Mouse (Mus musculus) frontal cortex, adult 2 months (tissue): ENCODE measurements around the gene Dnaaf2. TPM values are rescaled to one million over a fixed set of nuclear protein-coding genes. Genes with fewer than 3 reads are reported as not detected.
A peak's percentile ranks its signal among the peaks of the same experiment; 100 is the strongest.

Source experiments
- DNase-seq, 2 experiments: peaks; one replicate each; pipeline ENCODE4 v3.0.0; 2022; ENCODE audit warnings: low spot score in 1 of 2; ENCODE audit errors: extremely low spot score in 1 of 2
- polyA plus RNA-seq: library from polyadenylated mRNA; depleted of rRNA; stranded (reverse); fragments of >200 nt; gene quantifications from 2 replicates; pipeline ENCODE4 v1.2.3, GENCODE M21; 2012

Dnaaf2 gene
- polyA plus RNA-seq, 1 experiment, result 2.2 TPM

- DNase-seq, result no peak
Measured at GRCm38 (mm10) chr12:69198985-69199384, 756 bp upstream of the Dnaaf2 start.

- DNase-seq, result peak in 1 of 2 experiments; percentile 28
Measured at GRCm38 (mm10) chr12:69197378-69198163, 658 bp downstream of the Dnaaf2 start.

GRCm38 (mm10) chr12:69196444-69197377, 1.5 kb downstream of the Dnaaf2 start, which contains the start of gene Gm49383:
TSS of gene Gm49383 (minus strand) at chr12:69197104.
- DNase-seq, result peak; percentile 22 to 69

GRCm38 (mm10) chr12:69192637-69193036, 5.6 kb downstream of the Dnaaf2 start:
- no peak for DNase-seq

- DNase-seq, result no peak
Measured at GRCm38 (mm10) chr12:69191396-69191795, 6.8 kb downstream of the Dnaaf2 start.

GRCm38 (mm10) chr12:69190522-69190921, 7.7 kb downstream of the Dnaaf2 start:
- DNase-seq, result no peak

GRCm38 (mm10) chr12:69190074-69190473, 8.2 kb downstream of the Dnaaf2 start:
- DNase-seq, result no peak

GRCm38 (mm10) chr12:69186811-69187471, 11.3 kb downstream of the Dnaaf2 start:
- no peak for DNase-seq

- DNase-seq, result no peak
Measured at GRCm38 (mm10) chr12:69185371-69185770, 12.9 kb downstream of the Dnaaf2 start.

GRCm38 (mm10) chr12:69184342-69185295, 13.6 kb downstream of the Dnaaf2 start:
- DNase-seq, result peak; percentile 19 to 44

GRCm38 (mm10) chr12:69183583-69184308, 14.5 kb downstream of the Dnaaf2 start, which contains the start of the genes Rpl36al and Mgat2:
TSS of gene Rpl36al (minus strand) at chr12:69184083.
TSS of gene Mgat2 (plus strand) at chr12:69184157.
- peak; percentile 93 to 99 for DNase-seq

- DNase-seq, result no peak
Measured at GRCm38 (mm10) chr12:69181800-69182199, 16.4 kb downstream of the Dnaaf2 start.

- no peak for DNase-seq
Measured at GRCm38 (mm10) chr12:69179371-69179770, 18.9 kb downstream of the Dnaaf2 start.

GRCm38 (mm10) chr12:69177526-69177925, 20.7 kb downstream of the Dnaaf2 start:
- no peak for DNase-seq

- no peak for DNase-seq
Measured at GRCm38 (mm10) chr12:69175975-69176374, 22.3 kb downstream of the Dnaaf2 start.

GRCm38 (mm10) chr12:69171307-69171706, 26.9 kb downstream of the Dnaaf2 start:
- no peak for DNase-seq

- DNase-seq, result peak; percentile 61 to 85
Measured at GRCm38 (mm10) chr12:69168461-69169106, 29.6 kb downstream of the Dnaaf2 start, which contains the start of gene Lrr1. TSS of gene Lrr1 (plus strand) at chr12:69168814.
